Mouse (Mus musculus): ENCODE measurements at regions not wholly inside any gene's neighbourhood (a gene's known extent, or its start where the extent isn't known, plus 50 kb on each side); places are given as distances from the start of the nearest gene placed in this dataset.

DNA sequence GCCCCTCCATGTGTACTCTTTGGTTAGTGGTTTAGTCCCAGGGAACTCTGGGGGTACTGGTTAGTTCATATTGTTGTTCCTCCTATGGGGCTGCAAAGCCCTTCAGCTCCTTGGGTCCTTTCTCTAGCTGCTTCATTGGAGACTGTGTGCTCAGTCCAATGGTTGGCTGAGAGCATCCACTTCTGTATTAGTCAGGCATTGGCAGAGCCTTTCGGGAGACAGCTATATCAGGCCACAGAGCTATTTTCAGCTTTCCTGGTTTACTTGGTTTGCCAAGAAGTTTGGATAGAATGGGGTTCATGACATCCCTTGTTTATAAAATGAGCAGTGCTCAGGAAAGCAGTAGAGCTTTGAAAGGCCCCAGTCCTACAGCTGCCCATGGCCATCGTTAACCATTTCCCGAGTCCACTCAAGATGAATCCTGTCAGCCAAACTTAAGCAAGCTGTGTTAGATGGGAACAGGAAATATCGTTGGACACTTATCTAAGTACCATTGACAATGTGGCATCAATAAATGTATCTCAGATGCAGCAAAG, 126.7 kb upstream of the Tdrd3 start:
- Histone ChIP-seq H3K4me2 (ENCODE audit: low read length) (no peak overlapping the region), H3K9me3 (ENCODE audit: control insufficient read depth, low read length) (no peaks in the 10 kb centered on the region), H3K27ac (ENCODE audit: low read depth, low read length) (no peak overlapping the region), H3K4me3 (ENCODE audit: low read length) (no peak overlapping the region), H3K27me3 (replicated peaks; ENCODE audit: control insufficient read depth, insufficient read depth, low read length) (no peaks in the 10 kb centered on the region), H3K36me3 (ENCODE audit: control insufficient read depth, insufficient read depth, low read length) (no peaks in the 10 kb centered on the region), H3K4me1 (ENCODE audit: control insufficient read depth, insufficient read depth, low read depth, low read length) (no peaks in the 10 kb centered on the region), H3K9ac (ENCODE audit: low read depth, low read length) (no peak overlapping the region)
- 87% methylated on average over 4 of the region's 4 CpGs for WGBS
- ATAC-seq, result no peak

DNA sequence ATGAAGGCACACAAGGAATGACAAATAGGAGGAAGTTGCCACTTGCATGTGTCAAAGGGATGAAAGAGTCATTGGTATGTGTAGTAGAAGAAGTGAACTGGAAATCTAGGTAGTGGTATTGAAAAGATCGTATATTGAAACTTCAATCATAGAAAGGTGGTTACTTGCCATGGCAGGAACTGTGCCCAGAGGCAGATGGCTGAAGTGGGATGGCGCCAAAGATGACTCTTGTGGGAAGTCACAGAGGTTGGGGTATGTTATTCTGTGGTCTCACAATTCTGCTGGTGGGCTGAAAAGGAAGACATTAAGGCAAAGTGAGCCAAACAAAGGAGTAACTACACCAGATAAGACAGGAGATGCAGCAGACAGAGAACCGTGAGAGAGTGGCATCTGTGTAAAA, 121.2 kb upstream of the Tdrd3 start:
- Histone ChIP-seq H3K9me3 (ENCODE audit: control insufficient read depth, low read length) (no peaks in the 10 kb centered on the region), H3K9ac (ENCODE audit: low read depth, low read length) (no peak overlapping the region), H3K4me1 (ENCODE audit: control insufficient read depth, insufficient read depth, low read depth, low read length) (no peaks in the 10 kb centered on the region), H3K4me2 (ENCODE audit: low read length) (no peak overlapping the region), H3K4me3 (ENCODE audit: low read length) (no peak overlapping the region), H3K27ac (ENCODE audit: low read depth, low read length) (no peak overlapping the region), H3K27me3 (replicated peaks; ENCODE audit: control insufficient read depth, insufficient read depth, low read length) (no peaks in the 10 kb centered on the region), H3K36me3 (ENCODE audit: control insufficient read depth, insufficient read depth, low read length) (no peaks in the 10 kb centered on the region)
- no peak for ATAC-seq
- 90% methylated on average over 3 of the region's 3 CpGs for WGBS

- H3K9ac ChIP-seq (ENCODE audit: low read depth, low read length), result no peak overlapping the region
- H3K36me3 ChIP-seq (ENCODE audit: control insufficient read depth, insufficient read depth, low read length), result no peaks in the 10 kb centered on the region
- 33% methylated on average over 5 of the region's 5 CpGs for WGBS
- no peak overlapping the region for H3K27ac ChIP-seq (ENCODE audit: low read depth, low read length)
- H3K9me3 ChIP-seq (ENCODE audit: control insufficient read depth, low read length), result no peaks in the 10 kb centered on the region
- H3K27me3 ChIP-seq (replicated peaks; ENCODE audit: control insufficient read depth, insufficient read depth, low read length), result no peaks in the 10 kb centered on the region
- no peaks in the 10 kb centered on the region for H3K4me1 ChIP-seq (ENCODE audit: control insufficient read depth, insufficient read depth, low read depth, low read length)
- no peak overlapping the region for H3K4me3 ChIP-seq (ENCODE audit: low read length)
- no peak for ATAC-seq
- no peak overlapping the region for H3K4me2 ChIP-seq (ENCODE audit: low read length)
Measured at GRCm38 (mm10) chr14:87297160-87297559, 119.3 kb upstream of the Tdrd3 start.

- H3K4me2 ChIP-seq (ENCODE audit: low read length), result no peak overlapping the region
- no peak overlapping the region for H3K27ac ChIP-seq (ENCODE audit: low read depth, low read length)
- ATAC-seq, result no peak
- no peaks in the 10 kb centered on the region for H3K9me3 ChIP-seq (ENCODE audit: control insufficient read depth, low read length)
- no peaks in the 10 kb centered on the region for H3K4me1 ChIP-seq (ENCODE audit: control insufficient read depth, insufficient read depth, low read depth, low read length)
- H3K36me3 ChIP-seq (ENCODE audit: control insufficient read depth, insufficient read depth, low read length), result no peaks in the 10 kb centered on the region
- no peak overlapping the region for H3K9ac ChIP-seq (ENCODE audit: low read depth, low read length)
- H3K4me3 ChIP-seq (ENCODE audit: low read length), result no peak overlapping the region
- no peaks in the 10 kb centered on the region for H3K27me3 ChIP-seq (replicated peaks; ENCODE audit: control insufficient read depth, insufficient read depth, low read length)
- whole genome bisulfite sequencing, result 81% methylated on average over 4 of the region's 4 CpGs
Measured at GRCm38 (mm10) chr14:87300838-87301237, 115.6 kb upstream of the Tdrd3 start.

- Histone ChIP-seq H3K36me3 (ENCODE audit: control insufficient read depth, insufficient read depth, low read length) (no peaks in the 10 kb centered on the region), H3K27ac (ENCODE audit: low read depth, low read length) (no peak overlapping the region), H3K4me3 (ENCODE audit: low read length) (no peak overlapping the region), H3K4me1 (ENCODE audit: control insufficient read depth, insufficient read depth, low read depth, low read length) (no peaks in the 10 kb centered on the region), H3K4me2 (ENCODE audit: low read length) (no peak overlapping the region), H3K9ac (ENCODE audit: low read depth, low read length) (no peak overlapping the region), H3K27me3 (replicated peaks; ENCODE audit: control insufficient read depth, insufficient read depth, low read length) (no peaks in the 10 kb centered on the region), H3K9me3 (ENCODE audit: control insufficient read depth, low read length) (no peaks in the 10 kb centered on the region)
- ATAC-seq, result no peak
- WGBS, result 84% methylated on average over 5 of the region's 5 CpGs
Measured at GRCm38 (mm10) chr14:87301564-87301963, 114.9 kb upstream of the Tdrd3 start.

- Histone ChIP-seq H3K4me2 (ENCODE audit: low read length) (no peak overlapping the region), H3K36me3 (ENCODE audit: control insufficient read depth, insufficient read depth, low read length) (no peaks in the 10 kb centered on the region), H3K9ac (ENCODE audit: low read depth, low read length) (no peak overlapping the region), H3K9me3 (ENCODE audit: control insufficient read depth, low read length) (no peaks in the 10 kb centered on the region), H3K4me1 (ENCODE audit: control insufficient read depth, insufficient read depth, low read depth, low read length) (no peaks in the 10 kb centered on the region), H3K27ac (ENCODE audit: low read depth, low read length) (no peak overlapping the region), H3K27me3 (replicated peaks; ENCODE audit: control insufficient read depth, insufficient read depth, low read length) (no peaks in the 10 kb centered on the region), H3K4me3 (ENCODE audit: low read length) (no peak overlapping the region)
- ATAC-seq, result no peak
- WGBS, result 83% methylated on average over 2 of the region's 2 CpGs
Measured at GRCm38 (mm10) chr14:87305481-87305880, 111.0 kb upstream of the Tdrd3 start.

DNA sequence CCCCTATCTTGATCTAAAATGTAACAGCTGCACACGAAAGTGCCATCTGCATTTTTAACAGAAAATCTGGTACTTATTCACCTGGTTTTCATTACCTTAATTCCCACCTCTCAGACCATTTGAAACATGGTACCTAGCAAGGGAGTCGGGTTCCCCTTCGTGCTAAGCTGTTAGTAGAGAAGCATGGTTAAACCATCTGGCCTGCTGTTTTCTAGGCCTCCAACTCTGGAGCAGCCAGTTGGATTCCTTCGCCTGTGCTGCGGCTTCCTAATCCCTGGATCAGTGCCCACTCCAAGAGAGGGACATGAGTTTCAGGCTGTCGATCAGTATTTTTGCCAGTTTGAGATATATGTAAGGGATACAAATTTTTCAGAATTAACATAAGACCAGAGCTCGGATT, 110.4 kb upstream of the Tdrd3 start:
- Histone ChIP-seq H3K36me3 (ENCODE audit: control insufficient read depth, insufficient read depth, low read length) (no peaks in the 10 kb centered on the region), H3K4me1 (ENCODE audit: control insufficient read depth, insufficient read depth, low read depth, low read length) (no peaks in the 10 kb centered on the region), H3K9ac (ENCODE audit: low read depth, low read length) (no peak overlapping the region), H3K27me3 (replicated peaks; ENCODE audit: control insufficient read depth, insufficient read depth, low read length) (no peaks in the 10 kb centered on the region), H3K27ac (ENCODE audit: low read depth, low read length) (no peak overlapping the region), H3K9me3 (ENCODE audit: control insufficient read depth, low read length) (no peaks in the 10 kb centered on the region), H3K4me2 (ENCODE audit: low read length) (no peak overlapping the region), H3K4me3 (ENCODE audit: low read length) (no peak overlapping the region)
- 68% methylated on average over 7 of the region's 7 CpGs for WGBS
- ATAC-seq, result no peak

GRCm38 (mm10) chr14:87308016-87308415, 108.4 kb upstream of the Tdrd3 start:
- Histone ChIP-seq H3K4me2 (ENCODE audit: low read length) (no peak overlapping the region), H3K9ac (ENCODE audit: low read depth, low read length) (no peak overlapping the region), H3K36me3 (ENCODE audit: control insufficient read depth, insufficient read depth, low read length) (no peaks in the 10 kb centered on the region), H3K27me3 (replicated peaks; ENCODE audit: control insufficient read depth, insufficient read depth, low read length) (no peaks in the 10 kb centered on the region), H3K9me3 (ENCODE audit: control insufficient read depth, low read length) (no peaks in the 10 kb centered on the region), H3K27ac (ENCODE audit: low read depth, low read length) (no peak overlapping the region), H3K4me3 (ENCODE audit: low read length) (no peak overlapping the region), H3K4me1 (ENCODE audit: control insufficient read depth, insufficient read depth, low read depth, low read length) (no peaks in the 10 kb centered on the region)
- 32% methylated on average over 7 of the region's 7 CpGs for WGBS
- peak; percentile 37; the same call in 1 of the 2 replicates for ATAC-seq

DNA sequence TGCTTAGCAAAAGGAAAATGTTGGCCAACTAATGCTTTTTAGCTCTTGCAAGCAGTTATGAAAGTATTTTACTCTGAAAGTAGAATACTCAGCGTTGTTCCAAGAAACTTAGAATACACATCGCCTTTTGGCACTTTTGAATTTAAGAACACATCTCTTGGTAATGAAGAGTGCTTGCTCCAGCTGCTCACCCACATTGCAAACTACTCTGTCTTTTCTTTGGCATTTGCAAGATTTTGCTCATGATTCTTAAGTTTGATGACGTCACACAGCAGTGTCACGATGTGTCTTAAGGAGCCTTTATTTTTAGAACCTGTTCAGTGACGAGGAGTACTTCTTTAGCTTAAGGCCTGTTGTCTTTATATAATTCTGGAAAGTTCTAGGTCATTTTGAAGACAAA, 104.1 kb upstream of the Tdrd3 start:
- ATAC-seq, result no peak
- Histone ChIP-seq H3K27me3 (replicated peaks; ENCODE audit: control insufficient read depth, insufficient read depth, low read length) (no peaks in the 10 kb centered on the region), H3K36me3 (ENCODE audit: control insufficient read depth, insufficient read depth, low read length) (no peaks in the 10 kb centered on the region), H3K4me1 (ENCODE audit: control insufficient read depth, insufficient read depth, low read depth, low read length) (no peaks in the 10 kb centered on the region), H3K27ac (ENCODE audit: low read depth, low read length) (no peak overlapping the region), H3K9ac (ENCODE audit: low read depth, low read length) (no peak overlapping the region), H3K9me3 (ENCODE audit: control insufficient read depth, low read length) (no peaks in the 10 kb centered on the region), H3K4me2 (ENCODE audit: low read length) (no peak overlapping the region), H3K4me3 (ENCODE audit: low read length) (no peak overlapping the region)
- whole genome bisulfite sequencing, result 95% methylated on average over 5 of the region's 5 CpGs
